Mouse (Mus musculus): ENCODE measurements at regions not wholly inside any gene's neighbourhood (a gene's known extent, or its start where the extent isn't known, plus 50 kb on each side); places are given as distances from the start of the nearest gene placed in this dataset.

GRCm38 (mm10) chr8:54418035-54418434 lies 111.3 kb upstream of the Asb5 start:
- TF ChIP-seq RCOR1 (IDR thresholded peaks at IDR 0.05; ENCODE audit: low read depth, low read length) (no peak), POLR2A (IDR thresholded peaks at IDR 0.05; ENCODE audit: control insufficient read depth in 1 of 2, insufficient read depth in 1 of 2, low read depth in 1 of 2, low read length in 2 of 2, poor library complexity in 1 of 2) (no peak), CTCF (IDR thresholded peaks at IDR 0.05 in 2 of 3, conservative IDR thresholded peaks at IDR 0.05 in 1 of 3; ENCODE audit: control insufficient read depth in 1 of 3, insufficient read depth in 1 of 3, low read depth in 2 of 3, low read length in 3 of 3, poor library complexity in 1 of 3, severe bottlenecking in 1 of 3) (no peak), TAL1 (IDR thresholded peaks at IDR 0.05; ENCODE audit: low read length) (no peak)
